Mouse (Mus musculus) cerebellum, adult 11-12 months (tissue): ENCODE data around the gene Ankrd61.

Experiments
- DNase-seq: peaks from one replicate; pipeline ENCODE4 v3.0.0; 2022

Ankrd61 gene

DNA sequence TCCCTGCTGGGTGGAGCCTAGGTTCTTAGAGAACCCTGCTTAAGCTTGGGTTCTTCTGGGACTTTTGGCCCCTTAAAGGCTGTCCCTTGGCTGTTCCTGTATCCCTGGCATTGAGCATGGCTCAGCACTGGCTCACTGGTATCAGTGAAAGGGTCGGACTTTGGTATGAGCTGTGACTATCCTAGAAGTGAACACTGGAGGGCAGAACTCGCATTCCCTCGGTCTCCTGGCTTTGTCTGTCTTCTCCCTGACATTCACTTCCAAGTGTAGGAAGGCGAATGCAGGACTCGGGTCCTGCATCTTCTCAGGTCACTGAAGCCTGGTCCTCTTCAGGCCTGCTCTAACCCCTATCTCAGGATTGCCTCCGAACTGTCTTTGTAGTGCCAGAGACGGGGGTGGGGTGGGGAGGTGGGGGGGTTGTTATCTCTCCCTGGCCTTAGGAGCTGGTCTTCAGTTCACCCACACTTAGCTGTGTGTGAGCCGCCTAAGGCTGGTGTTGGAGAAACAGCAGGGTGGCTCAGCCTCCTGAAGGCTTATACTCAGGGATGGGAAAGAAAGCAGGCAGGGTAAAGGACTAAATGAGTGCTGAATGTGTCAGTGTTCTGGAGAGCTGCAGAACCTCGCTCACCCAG, 5.1 kb downstream of the Ankrd61 start:
- no peak for DNase-seq

DNA sequence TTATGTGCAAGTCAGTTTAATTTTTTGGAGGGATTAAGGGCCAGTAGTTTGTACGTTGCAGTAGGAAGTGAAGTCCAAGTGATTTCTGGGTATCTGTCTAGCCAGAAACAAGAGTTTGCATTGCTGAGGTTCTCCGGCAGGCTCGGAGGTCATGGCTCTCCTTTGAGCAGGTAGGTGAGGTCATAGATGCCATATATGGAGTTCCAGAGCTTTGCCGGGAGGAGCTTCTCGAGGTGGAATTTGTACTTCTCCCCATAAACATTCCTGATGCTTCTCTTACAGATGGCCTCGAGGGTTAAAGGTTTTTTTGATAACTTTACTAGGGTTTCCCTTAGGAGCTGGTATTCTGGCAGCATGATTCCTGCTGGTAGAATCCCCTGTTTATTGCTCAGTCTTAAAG, 6.7 kb downstream of the Ankrd61 start:
- no peak for DNase-seq

DNA sequence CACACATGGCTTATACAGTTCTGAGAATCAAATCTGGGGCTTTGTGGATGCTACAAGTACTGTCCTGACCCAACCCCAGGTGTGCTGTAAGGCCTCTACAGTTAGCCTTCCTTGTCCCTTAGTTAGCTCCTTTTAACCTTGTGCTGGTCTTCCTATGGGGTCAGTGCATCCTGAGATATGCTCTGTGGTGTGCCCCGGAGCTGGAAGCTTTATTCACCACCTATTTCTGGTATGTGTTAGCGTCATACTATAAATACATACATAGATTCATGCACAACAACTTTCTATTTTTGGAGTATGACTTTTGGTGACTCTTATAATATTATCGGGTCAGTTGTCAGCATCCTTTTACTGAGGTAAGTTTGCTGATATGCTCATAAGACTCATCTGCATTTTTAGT, 12.2 kb downstream of the Ankrd61 start:
- no peak for DNase-seq

DNA sequence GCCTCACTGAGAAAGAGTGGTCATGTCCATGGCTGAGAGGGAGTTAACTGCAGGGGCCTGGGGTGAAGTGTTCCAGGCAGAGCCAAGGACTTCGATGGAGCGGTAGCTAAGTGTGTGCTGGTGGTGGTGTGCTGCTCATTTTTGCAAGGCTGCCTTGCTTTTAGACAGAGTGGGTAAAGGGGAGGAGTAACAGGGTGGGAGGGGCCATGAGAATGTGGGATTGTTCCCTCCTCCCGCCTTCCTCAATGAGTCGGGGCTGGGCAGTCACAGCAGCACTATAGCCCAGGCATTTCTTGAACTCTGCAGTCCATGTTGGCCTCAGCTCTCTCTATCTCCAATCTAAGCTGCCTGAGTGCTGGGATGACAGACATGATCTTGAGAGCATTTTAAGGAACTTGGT, 22.9 kb downstream of the Ankrd61 start:
- no peak for DNase-seq

DNA sequence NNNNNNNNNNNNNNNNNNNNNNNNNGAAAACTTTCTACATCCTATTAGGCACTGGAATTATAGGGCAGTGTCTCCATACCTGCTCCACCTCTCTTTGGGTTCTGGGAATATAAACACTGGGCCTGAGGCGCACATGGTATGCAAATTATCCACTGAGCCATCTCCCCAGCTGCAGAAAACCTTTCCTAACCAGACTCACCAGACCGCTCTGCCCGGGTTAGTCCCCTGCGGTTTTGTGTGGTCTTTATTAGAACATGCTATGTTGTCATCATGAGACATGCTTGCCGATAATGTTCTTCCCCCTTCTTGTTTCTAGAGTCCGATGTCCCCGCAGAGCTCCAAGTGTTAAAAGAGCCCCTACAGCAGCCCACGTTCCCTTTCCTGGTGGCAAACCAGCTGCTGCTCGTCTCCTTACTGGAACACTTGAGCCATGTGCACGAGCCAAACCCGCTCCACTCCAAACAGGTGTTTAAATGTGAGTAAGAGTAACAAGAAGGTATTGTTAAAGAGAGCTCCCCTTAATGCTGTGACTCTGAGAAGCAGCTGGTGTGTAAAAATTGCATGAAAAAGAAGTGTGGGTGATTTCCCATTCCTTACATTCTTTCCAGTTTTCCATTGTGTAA, 25.8 kb downstream of the Ankrd61 start:
- DNase-seq, result no peak
